Comparison of ENCODE assay signal across 25 mouse cellular contexts in the genomic region with DNA sequence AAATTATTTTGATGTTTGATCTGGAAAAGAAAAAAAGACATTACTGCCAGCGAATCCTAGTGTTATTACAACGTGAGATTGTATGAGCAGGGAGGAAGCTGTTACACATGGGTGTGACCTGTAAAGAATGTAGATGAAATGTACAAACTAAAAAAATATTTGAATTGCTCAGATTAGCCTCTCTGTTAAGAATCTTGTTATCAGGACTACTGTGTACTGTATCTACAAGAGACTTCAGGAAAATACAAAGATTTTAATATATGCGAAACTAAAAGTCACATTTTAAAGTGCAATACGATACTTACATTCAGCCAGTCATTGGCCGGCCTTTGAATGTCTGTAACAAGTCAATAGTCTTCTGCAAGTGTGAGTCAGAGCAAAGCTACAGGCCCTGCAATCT.
DNase-seq lines count a peak whose midpoint lies in the region; ATAC-seq lines count a peak whose summit lies in the region.
"Had no signal": no experiment of that assay in that cellular context is flagged by ENCODE, and none has a peak within 500 bp of the region (broad histone marks: within the 10 kb centered on the region; RNA-seq: fewer than 3 reads in every experiment).

No protein-coding gene starts in this region.

- H3K36me3 ChIP-seq in lung, embryonic 16.5 days (ENCODE audit: control insufficient read depth, insufficient read depth, low read length): no peaks in the 10 kb centered on the region
- no peaks in the 10 kb centered on the region for H3K36me3 ChIP-seq in stomach, embryonic 14.5 days (ENCODE audit: control insufficient read depth, insufficient read depth, low read length)
- no peaks in the 10 kb centered on the region for H3K36me3 ChIP-seq in stomach, embryonic 16.5 days (ENCODE audit: control insufficient read depth, insufficient read depth, low read length)
- no peaks in the 10 kb centered on the region for H3K36me3 ChIP-seq in kidney, embryonic 14.5 days (ENCODE audit: control insufficient read depth, insufficient read depth, low read length)
- H3K36me3 ChIP-seq: embryonic facial prominence, embryonic 13.5 days; embryonic facial prominence, embryonic 15.5 days; forebrain, embryonic 10.5 days; forebrain, embryonic 12.5 days had no signal

- DNase-seq in lung, postnatal 14 days: no peak
- DNase-seq in 3T3-L1 (ENCODE audit: low read depth, low spot score): peak; percentile 11
- DNase-seq in spleen, adult 12 weeks (ENCODE audit: low spot score): no peak
- no peak for DNase-seq in B cell, adult 2 months
- DNase-seq: adrenal gland, adult 2 months; adrenal gland, postnatal 10 days; adrenal gland, postnatal 25 days; cerebellum, adult 11 months; cerebellum, adult 18-20 months; cerebellum, adult 8-10 months; cerebellum, adult 9-11 months; cerebellum, postnatal 14 days; cerebellum, postnatal 36 days; embryo, embryonic 11 days had no signal

- 51% methylated on average over 5 of the region's 5 CpGs for WGBS in lung, embryonic 16.5 days
- whole genome bisulfite sequencing in stomach, embryonic 14.5 days: 72% methylated on average over 5 of the region's 5 CpGs
- 60% methylated on average over 5 of the region's 5 CpGs for WGBS in stomach, embryonic 16.5 days
- 88% methylated on average over 5 of the region's 5 CpGs for WGBS in kidney, embryonic 14.5 days

- ATAC-seq in lung, embryonic 16.5 days (ENCODE audit: low read depth): peak; percentile 76
- peak; percentile 76 for ATAC-seq in stomach, embryonic 14.5 days (ENCODE audit: insufficient number of reproducible peaks, insufficient read depth, low FRiP score, low read depth)
- ATAC-seq in stomach, embryonic 16.5 days (ENCODE audit: insufficient read depth, low FRiP score): peak; percentile 82
- ATAC-seq in kidney, embryonic 14.5 days (ENCODE audit: low FRiP score, low TSS enrichment): no peak
- ATAC-seq: forebrain, embryonic 14.5 days; forebrain, embryonic 16.5 days had no signal

- no peak overlapping the region for H3K4me3 ChIP-seq in lung, embryonic 16.5 days (ENCODE audit: low read length)
- H3K4me3 ChIP-seq in stomach, embryonic 14.5 days (ENCODE audit: low read depth, low read length): no peak overlapping the region
- no peak overlapping the region for H3K4me3 ChIP-seq in stomach, embryonic 16.5 days (replicated peaks; ENCODE audit: low read length)
- no peak overlapping the region for H3K4me3 ChIP-seq in kidney, embryonic 14.5 days (ENCODE audit: low read length)
- H3K4me3 ChIP-seq: embryonic facial prominence, embryonic 13.5 days; embryonic facial prominence, embryonic 15.5 days; erythroblast, embryonic 14.5 days; forebrain, embryonic 10.5 days; forebrain, embryonic 12.5 days had no signal

- H3K27me3 ChIP-seq in lung, embryonic 16.5 days (ENCODE audit: control insufficient read depth, insufficient read depth, low read depth, low read length): no peaks in the 10 kb centered on the region
- H3K27me3 ChIP-seq in stomach, embryonic 14.5 days (ENCODE audit: control insufficient read depth, insufficient read depth, low read length): no peaks in the 10 kb centered on the region
- no peaks in the 10 kb centered on the region for H3K27me3 ChIP-seq in stomach, embryonic 16.5 days (ENCODE audit: control insufficient read depth, insufficient read depth, low read length)
- no peaks in the 10 kb centered on the region for H3K27me3 ChIP-seq in kidney, embryonic 14.5 days (ENCODE audit: control insufficient read depth, insufficient read depth, low read length)
- H3K27me3 ChIP-seq: embryonic facial prominence, embryonic 13.5 days; embryonic facial prominence, embryonic 15.5 days; forebrain, embryonic 12.5 days had no signal

- no peak overlapping the region for H3K9ac ChIP-seq in lung, embryonic 16.5 days (ENCODE audit: low read length)
- no peak overlapping the region for H3K9ac ChIP-seq in stomach, embryonic 14.5 days (replicated peaks; ENCODE audit: low read depth, low read length)
- H3K9ac ChIP-seq in stomach, embryonic 16.5 days (ENCODE audit: low read length): no peak overlapping the region
- no peak overlapping the region for H3K9ac ChIP-seq in kidney, embryonic 14.5 days (ENCODE audit: low read depth, low read length)
- H3K9ac ChIP-seq: embryonic facial prominence, embryonic 13.5 days; embryonic facial prominence, embryonic 15.5 days; forebrain, embryonic 12.5 days had no signal

- no peak overlapping the region for H3K27ac ChIP-seq in lung, embryonic 16.5 days (ENCODE audit: low read length)
- no peak overlapping the region for H3K27ac ChIP-seq in stomach, embryonic 14.5 days (ENCODE audit: low read length)
- peak overlapping the region; percentile 49; the same call in 1 of the 2 replicates for H3K27ac ChIP-seq in stomach, embryonic 16.5 days (ENCODE audit: low read length)
- no peak overlapping the region for H3K27ac ChIP-seq in kidney, embryonic 14.5 days (ENCODE audit: low read depth, low read length)
- H3K27ac ChIP-seq: embryonic facial prominence, embryonic 13.5 days; embryonic facial prominence, embryonic 15.5 days; forebrain, embryonic 10.5 days; forebrain, embryonic 12.5 days had no signal

- H3K9me3 ChIP-seq in lung, embryonic 16.5 days (ENCODE audit: control insufficient read depth, low read length): no peaks in the 10 kb centered on the region
- H3K9me3 ChIP-seq in stomach, embryonic 14.5 days (ENCODE audit: control insufficient read depth, low read depth, low read length): no peaks in the 10 kb centered on the region
- H3K9me3 ChIP-seq in stomach, embryonic 16.5 days (replicated peaks; ENCODE audit: control insufficient read depth, low read length): no peaks in the 10 kb centered on the region
- no peaks in the 10 kb centered on the region for H3K9me3 ChIP-seq in kidney, embryonic 14.5 days (ENCODE audit: control insufficient read depth, low read length)
- H3K9me3 ChIP-seq: embryonic facial prominence, embryonic 13.5 days; embryonic facial prominence, embryonic 15.5 days; forebrain, embryonic 10.5 days; forebrain, embryonic 12.5 days had no signal

- no peak overlapping the region for H3K4me2 ChIP-seq in lung, embryonic 16.5 days (ENCODE audit: low read depth, low read length)
- H3K4me2 ChIP-seq in stomach, embryonic 14.5 days (replicated peaks; ENCODE audit: low read depth, low read length): no peak overlapping the region
- H3K4me2 ChIP-seq in stomach, embryonic 16.5 days (ENCODE audit: low read depth, low read length): no peak overlapping the region
- no peak overlapping the region for H3K4me2 ChIP-seq in kidney, embryonic 14.5 days (replicated peaks; ENCODE audit: low read depth, low read length)
- H3K4me2 ChIP-seq: embryonic facial prominence, embryonic 13.5 days; embryonic facial prominence, embryonic 15.5 days; forebrain, embryonic 12.5 days had no signal

- H3K4me1 ChIP-seq in lung, embryonic 16.5 days (replicated peaks; ENCODE audit: control insufficient read depth, insufficient read depth, low read length): no peaks in the 10 kb centered on the region; the same call in 1 of the 2 replicates
- H3K4me1 ChIP-seq in stomach, embryonic 14.5 days (ENCODE audit: control insufficient read depth, insufficient read depth, low read length): no peaks in the 10 kb centered on the region
- no peaks in the 10 kb centered on the region for H3K4me1 ChIP-seq in stomach, embryonic 16.5 days (ENCODE audit: control insufficient read depth, insufficient read depth, low read length)
- no peaks in the 10 kb centered on the region for H3K4me1 ChIP-seq in kidney, embryonic 14.5 days (ENCODE audit: control insufficient read depth, insufficient read depth, low read length)
- H3K4me1 ChIP-seq: embryonic facial prominence, embryonic 13.5 days; embryonic facial prominence, embryonic 15.5 days; forebrain, embryonic 10.5 days; forebrain, embryonic 12.5 days had no signal
